Mouse (Mus musculus) lung, embryonic 16.5 days (tissue): Measurements from ENCODE around the gene Wnt9b. TPM values are rescaled to one million over a fixed set of nuclear protein-coding genes. Genes with fewer than 3 reads are reported as not detected.

Experiments
- ATAC-seq: fragments of 200-750 bp; cut with Nextera tagmentation; 2 replicates; pipeline ENCODE4 v1.8.0; 2017; ENCODE audit warnings: low read depth, mild to moderate bottlenecking, moderate library complexity
- H3K27ac ChIP-seq: fragments of 300-500 bp; sonication (generic); 2 replicates; pipeline ENCODE4 v1.5.1; 2014; ENCODE audit warnings: mild to moderate bottlenecking, control low read depth, low read length
- H3K27me3 ChIP-seq: fragments of 300-500 bp; sonication (generic); 2 replicates; pipeline ENCODE4 v1.6.1; 2014; ENCODE audit warnings: low read depth, low read length, mixed read lengths; ENCODE audit not compliant: control insufficient read depth, insufficient read depth
- H3K36me3 ChIP-seq: fragments of 300-500 bp; sonication (generic); 2 replicates; pipeline ENCODE4 v1.6.1; 2014; ENCODE audit warnings: low read length; ENCODE audit not compliant: control insufficient read depth, insufficient read depth
- H3K4me1 ChIP-seq: fragments of 300-500 bp; sonication (generic); replicated peaks from 2 replicates; pipeline ENCODE4 v1.6.1; 2014; ENCODE audit warnings: low read length, mixed read lengths; ENCODE audit not compliant: control insufficient read depth, insufficient read depth
- H3K4me2 ChIP-seq: fragments of 300-500 bp; sonication (generic); 2 replicates; pipeline ENCODE4 v1.6.1; 2014; ENCODE audit warnings: low read depth, low read length, control low read depth
- H3K4me3 ChIP-seq: fragments of 300-500 bp; sonication (generic); 2 replicates; pipeline ENCODE4 v1.5.1; 2014; ENCODE audit warnings: mild to moderate bottlenecking, low read length, control low read depth
- H3K9ac ChIP-seq: fragments of 300-500 bp; sonication (generic); 2 replicates; pipeline ENCODE4 v1.6.1; 2014; ENCODE audit warnings: low read length, control low read depth
- H3K9me3 ChIP-seq: fragments of 300-500 bp; sonication (generic); 2 replicates; pipeline ENCODE4 v1.6.1; 2016; ENCODE audit warnings: low read length; ENCODE audit not compliant: control insufficient read depth
- WGBS: fragments of 180-500 bp; shearing (Covaris S2); extraction: QIAGEN DNeasy Blood & Tissue Kit; methylation state at CpG from one replicate; pipeline ENCODE4 v1.1.7; 2014; 5-methylcytosine and 5-hydroxymethylcytosine counted together
- polyA plus RNA-seq: library from polyadenylated mRNA; unstranded; fragments of >200 nt; fragmentation: Nextera tagmentation; extraction: Ambion mirVana; gene quantifications from 2 replicates; pipeline ENCODE4 v1.2.1, GENCODE M21; 2015

Gene Wnt9b
- polyA plus RNA-seq = 0.10 TPM in 1 of 2 replicates, not detected in the other

DNA sequence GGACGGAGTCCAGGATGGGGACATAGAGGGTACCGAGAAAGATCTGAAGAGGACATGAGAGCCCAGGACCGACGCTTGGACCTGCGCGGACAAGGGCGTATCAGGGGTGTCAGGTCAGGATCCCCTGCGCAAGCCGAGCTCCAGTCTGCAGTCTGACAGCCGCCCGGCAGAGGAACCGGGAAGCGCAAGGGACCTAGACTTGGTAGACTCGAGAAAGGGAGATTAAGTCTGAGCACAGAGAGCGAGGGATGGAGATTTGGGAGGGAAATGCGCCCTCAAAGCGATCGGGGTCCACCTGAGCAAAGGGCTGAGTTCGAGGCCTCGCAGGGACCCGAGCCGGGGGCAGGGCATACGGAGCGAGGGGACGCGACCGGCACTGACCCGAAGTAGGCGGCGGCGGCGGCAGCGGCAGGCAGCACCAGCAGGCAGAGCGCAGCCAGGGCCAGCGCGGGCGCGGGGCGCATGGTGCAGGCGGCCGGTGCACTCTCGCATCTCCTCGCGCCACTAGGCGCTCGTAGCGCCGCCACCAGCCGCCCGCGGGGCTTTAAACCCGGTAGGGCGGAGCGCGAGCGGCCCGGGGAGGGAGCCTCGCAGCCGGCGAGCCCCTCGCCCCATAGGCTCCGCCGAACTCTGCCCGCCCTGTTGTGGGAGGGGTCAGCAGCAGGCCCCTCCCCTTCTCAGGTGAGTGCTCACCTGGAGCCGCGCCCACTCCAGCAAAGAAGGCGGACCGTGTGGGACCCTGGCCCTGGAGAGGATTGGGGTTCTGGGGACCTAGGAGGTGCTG is at the start of gene Wnt9b:
Wnt9b (minus strand) TSS at position 516 of the 784 bp plus-strand sequence.
- H3K36me3 ChIP-seq = no peaks in the 10 kb centered on the region
- no peak within 1 kb of the TSS for H3K27ac ChIP-seq
- H3K4me3 ChIP-seq = peak within 1 kb of the TSS; percentile 45
- WGBS = under 1% methylated on average over 56 of the region's 68 CpGs
- peaks cover 56% of the 10 kb centered on the region for H3K27me3 ChIP-seq
- no peaks in the 10 kb centered on the region for H3K9me3 ChIP-seq
- H3K4me1 ChIP-seq = peaks cover 3% of the 10 kb centered on the region; the same call in 1 of the 2 replicates
- peak within 1 kb of the TSS; percentile 73 for H3K4me2 ChIP-seq
- H3K9ac ChIP-seq = peak within 1 kb of the TSS; percentile 36; the same call in 1 of the 2 replicates
- peak; percentile 88 for ATAC-seq

DNA sequence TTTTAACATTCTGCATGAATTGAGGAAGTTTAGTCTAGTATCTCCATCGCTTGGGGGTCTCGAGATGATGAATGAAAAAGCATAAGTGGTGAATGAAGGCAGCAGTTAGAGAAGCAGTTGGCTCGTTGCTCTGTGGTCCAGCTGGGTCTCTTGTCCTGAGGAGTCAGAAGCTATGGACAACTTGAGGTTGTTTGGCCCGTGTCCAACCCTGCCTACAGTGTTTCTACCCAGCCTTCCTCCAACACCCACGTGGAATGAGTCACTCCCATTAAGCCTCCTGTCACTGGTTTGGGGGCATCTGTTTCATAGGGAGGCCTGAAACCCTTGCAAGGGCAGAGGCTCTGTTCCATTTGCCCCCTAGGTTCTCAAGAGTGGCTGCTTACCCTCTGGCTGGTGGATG is 40.3 kb upstream of the Wnt9b start:
- peaks cover 10% of the 10 kb centered on the region for H3K27me3 ChIP-seq

DNA sequence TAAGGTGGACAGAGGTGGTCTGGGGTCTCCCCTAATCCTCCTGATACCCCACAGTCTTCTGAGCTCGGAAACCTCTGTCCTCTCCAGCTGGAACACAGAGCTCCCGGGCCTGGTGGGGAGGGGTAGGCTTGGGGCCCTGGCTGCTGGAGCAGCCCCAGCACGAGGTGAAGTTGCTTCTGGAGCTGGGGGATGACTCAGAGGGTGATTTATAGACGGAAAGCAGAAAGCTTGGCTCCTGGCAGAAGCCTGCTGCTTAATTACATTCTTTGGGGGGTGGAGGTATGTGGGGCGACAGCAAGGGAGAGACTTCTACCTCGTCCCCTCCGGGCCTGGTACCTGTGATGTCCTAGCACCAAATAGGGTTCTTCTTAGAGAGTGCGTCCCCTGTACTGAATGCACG is 30.5 kb upstream of the Wnt9b start:
- 47% methylated on average over 9 of the region's 9 CpGs for WGBS
- Histone ChIP-seq H3K27ac (no peak overlapping the region), H3K27me3 (peaks cover 21% of the 10 kb centered on the region), H3K36me3 (no peaks in the 10 kb centered on the region), H3K4me2 (no peak overlapping the region), H3K9me3 (no peaks in the 10 kb centered on the region), H3K9ac (no peak overlapping the region), H3K4me3 (no peak overlapping the region), H3K4me1 (no peaks in the 10 kb centered on the region)
- ATAC-seq = no peak

More for the DNA sequence above, 40.3 kb upstream of the Wnt9b start:
- 47% methylated on average over 5 of the region's 5 CpGs for WGBS
- H3K9ac ChIP-seq = no peak overlapping the region
- no peak overlapping the region for H3K4me3 ChIP-seq
- no peaks in the 10 kb centered on the region for H3K4me1 ChIP-seq
- H3K4me2 ChIP-seq = no peak overlapping the region
- H3K27ac ChIP-seq = no peak overlapping the region
- no peak for ATAC-seq
- no peaks in the 10 kb centered on the region for H3K36me3 ChIP-seq
- no peaks in the 10 kb centered on the region for H3K9me3 ChIP-seq

DNA sequence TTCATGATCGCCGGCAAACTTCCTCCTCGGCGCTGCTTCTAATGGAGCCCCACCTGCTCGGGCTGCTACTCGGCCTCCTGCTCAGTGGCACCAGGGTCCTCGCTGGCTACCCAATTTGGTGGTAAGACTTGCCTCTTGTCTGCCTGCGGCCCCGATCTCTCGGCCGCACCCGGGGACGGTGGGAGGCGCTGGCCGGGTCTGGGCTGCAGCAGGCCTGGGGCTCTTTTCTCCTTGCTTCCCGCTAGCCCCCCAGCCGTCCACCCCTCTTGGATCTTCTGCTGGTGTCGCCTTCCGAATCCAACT is 24.6 kb upstream of the Wnt9b start:
- peak overlapping the region; percentile 28 for H3K4me3 ChIP-seq
- H3K36me3 ChIP-seq = no peaks in the 10 kb centered on the region
- peak overlapping the region; percentile 46 for H3K4me2 ChIP-seq
- peaks cover 77% of the 10 kb centered on the region for H3K27me3 ChIP-seq
- no peak overlapping the region for H3K9ac ChIP-seq
- H3K4me1 ChIP-seq = peaks cover 8% of the 10 kb centered on the region; the same call in 1 of the 2 replicates
- no peaks in the 10 kb centered on the region for H3K9me3 ChIP-seq
- ATAC-seq = no peak
- under 1% methylated on average over 19 of the region's 19 CpGs for WGBS
- no peak overlapping the region for H3K27ac ChIP-seq

DNA sequence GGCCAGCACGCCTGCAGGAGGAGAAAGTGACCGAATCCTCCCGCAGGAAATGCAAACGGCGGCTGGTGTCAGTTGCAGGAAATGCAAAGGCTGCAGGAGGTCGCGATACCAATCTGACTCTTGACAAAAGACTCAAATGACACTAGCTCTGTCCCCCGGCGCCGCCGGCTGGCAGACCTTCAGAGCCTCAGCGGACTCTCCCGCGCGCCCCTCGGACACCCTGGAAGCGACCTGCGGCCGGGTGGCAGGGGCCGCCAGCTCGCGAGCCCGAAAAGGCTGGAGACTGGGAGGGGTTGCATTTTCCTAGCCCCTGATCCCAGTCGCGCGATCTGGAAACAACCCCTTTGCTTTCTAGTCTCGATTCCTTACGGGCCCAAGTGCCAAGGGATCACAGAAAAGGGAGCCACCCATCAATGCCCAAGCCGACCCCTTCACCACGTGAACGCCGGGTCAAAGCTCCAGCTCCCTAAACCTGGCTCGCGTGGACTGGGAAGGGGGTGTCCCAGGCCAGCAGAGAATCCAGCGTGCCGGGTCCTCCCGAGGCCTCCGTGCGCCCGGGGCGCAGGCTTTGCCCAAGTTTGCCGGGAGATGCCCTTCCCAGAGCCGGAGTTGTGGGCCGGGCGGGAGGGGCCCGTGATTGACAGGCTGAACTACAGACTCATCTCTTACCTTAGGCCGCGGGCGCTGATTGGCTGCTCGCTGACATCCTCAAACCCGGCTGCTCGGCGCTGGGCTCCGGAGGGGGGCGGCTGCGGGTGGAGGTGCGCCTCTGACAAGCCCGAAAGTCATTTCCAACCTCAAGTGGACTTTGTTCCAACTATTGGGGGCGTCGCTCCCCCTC is 24.0 kb upstream of the Wnt9b start, which contains the start of gene Wnt3:
Wnt3 (plus strand) TSS at position 764 of the 841 bp plus-strand sequence.
- no peak for ATAC-seq
- H3K4me2 ChIP-seq = peak within 1 kb of the TSS; percentile 46
- peak within 1 kb of the TSS; percentile 28 for H3K4me3 ChIP-seq
- H3K4me1 ChIP-seq = peaks cover 8% of the 10 kb centered on the region; the same call in 1 of the 2 replicates
- no peaks in the 10 kb centered on the region for H3K9me3 ChIP-seq
- H3K36me3 ChIP-seq = no peaks in the 10 kb centered on the region
- H3K9ac ChIP-seq = no peak within 1 kb of the TSS
- WGBS = under 1% methylated on average over 56 of the region's 60 CpGs
- no peak within 1 kb of the TSS for H3K27ac ChIP-seq
- H3K27me3 ChIP-seq = peaks cover 81% of the 10 kb centered on the region

DNA sequence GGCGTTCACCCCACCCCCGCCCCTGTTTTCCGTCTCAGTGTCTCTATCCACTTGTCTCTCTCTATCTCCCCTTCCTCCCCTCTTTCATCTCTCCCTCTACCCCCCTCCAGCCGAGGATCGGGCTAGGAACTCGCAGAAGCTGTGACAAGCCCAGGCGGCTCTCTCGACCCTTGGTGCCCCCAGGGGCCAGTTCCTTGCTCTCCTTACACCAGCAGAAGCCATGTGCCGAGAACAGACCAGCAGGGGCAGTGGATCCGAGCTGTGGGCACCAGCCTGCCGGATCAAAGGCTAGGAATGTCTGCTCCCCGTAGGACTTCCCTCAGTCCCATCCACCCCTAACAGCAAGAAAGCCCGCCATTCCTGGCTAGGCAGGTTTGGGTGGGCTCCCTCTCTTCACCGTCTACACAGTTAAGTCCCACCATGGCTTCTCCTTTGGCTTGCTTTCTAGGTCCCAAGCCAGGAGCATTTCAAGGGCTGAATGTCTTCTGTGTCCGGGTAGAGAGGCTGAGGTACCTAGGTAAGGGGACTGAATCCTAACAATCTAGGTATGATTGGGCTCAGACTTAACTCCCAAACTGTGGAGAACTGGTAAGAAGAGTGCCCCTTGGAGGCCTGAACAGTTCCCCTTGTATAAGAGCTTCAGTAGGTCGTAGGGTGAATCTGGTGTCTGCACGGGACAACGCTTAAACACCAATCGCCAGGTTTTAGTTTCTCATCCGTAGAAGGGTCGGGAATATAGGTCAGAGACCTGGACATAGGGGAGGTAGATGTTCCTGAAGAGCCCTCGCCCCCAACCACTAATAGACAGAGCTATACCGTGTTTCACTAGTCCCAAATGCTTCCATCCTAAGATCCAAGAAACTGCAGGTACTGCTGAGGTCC is 23.1 kb upstream of the Wnt9b start:
- no peak overlapping the region for H3K27ac ChIP-seq
- no peaks in the 10 kb centered on the region for H3K36me3 ChIP-seq
- peaks cover 82% of the 10 kb centered on the region for H3K27me3 ChIP-seq
- peak overlapping the region; percentile 28; the same call in 1 of the 2 replicates for H3K4me3 ChIP-seq
- H3K9ac ChIP-seq = no peak overlapping the region
- H3K4me2 ChIP-seq = peak overlapping the region; percentile 46; the same call in 1 of the 2 replicates
- H3K9me3 ChIP-seq = no peaks in the 10 kb centered on the region
- peaks cover 8% of the 10 kb centered on the region; the same call in 1 of the 2 replicates for H3K4me1 ChIP-seq
- no peak for ATAC-seq
- WGBS = 1% methylated on average over 23 of the region's 23 CpGs

DNA sequence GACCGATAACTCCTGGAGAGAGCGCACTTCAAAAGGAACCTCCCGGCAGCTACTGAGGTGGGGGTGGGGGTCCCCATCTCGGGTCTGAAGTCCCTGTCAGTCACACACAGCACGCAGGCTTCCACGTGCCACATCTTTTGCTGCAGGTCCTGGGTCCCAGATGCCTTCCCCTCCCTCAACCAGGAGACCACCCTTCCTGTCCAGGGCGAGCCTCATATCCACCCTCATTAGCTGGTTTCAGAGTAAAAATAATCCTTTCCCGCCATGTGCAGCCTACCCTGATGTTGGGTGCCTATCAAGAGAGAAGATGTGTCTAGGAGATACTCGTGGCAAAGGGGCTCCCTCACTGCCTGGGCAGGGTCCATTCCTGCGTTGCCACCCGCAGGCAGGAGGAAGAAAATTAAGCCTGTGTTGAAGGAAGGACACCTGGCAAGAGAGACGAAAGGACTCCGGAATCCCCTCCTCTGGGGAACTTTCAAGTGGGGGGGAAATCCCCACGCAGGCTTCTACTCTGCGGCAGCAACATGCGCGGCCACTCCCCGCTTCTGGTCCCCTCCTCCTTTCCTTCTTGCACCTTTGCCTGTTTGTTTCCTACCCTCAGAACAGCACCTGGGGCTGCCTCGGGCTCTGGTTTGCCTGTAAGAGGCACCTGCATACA is 21.7 kb upstream of the Wnt9b start:
- no peak overlapping the region for H3K4me2 ChIP-seq
- H3K9me3 ChIP-seq = no peaks in the 10 kb centered on the region
- no peak overlapping the region for H3K27ac ChIP-seq
- no peak overlapping the region for H3K4me3 ChIP-seq
- no peak overlapping the region for H3K9ac ChIP-seq
- WGBS = 3% methylated on average over 19 of the region's 19 CpGs
- H3K36me3 ChIP-seq = no peaks in the 10 kb centered on the region
- peaks cover 8% of the 10 kb centered on the region; the same call in 1 of the 2 replicates for H3K4me1 ChIP-seq
- H3K27me3 ChIP-seq = peaks cover 73% of the 10 kb centered on the region
- no peak for ATAC-seq

DNA sequence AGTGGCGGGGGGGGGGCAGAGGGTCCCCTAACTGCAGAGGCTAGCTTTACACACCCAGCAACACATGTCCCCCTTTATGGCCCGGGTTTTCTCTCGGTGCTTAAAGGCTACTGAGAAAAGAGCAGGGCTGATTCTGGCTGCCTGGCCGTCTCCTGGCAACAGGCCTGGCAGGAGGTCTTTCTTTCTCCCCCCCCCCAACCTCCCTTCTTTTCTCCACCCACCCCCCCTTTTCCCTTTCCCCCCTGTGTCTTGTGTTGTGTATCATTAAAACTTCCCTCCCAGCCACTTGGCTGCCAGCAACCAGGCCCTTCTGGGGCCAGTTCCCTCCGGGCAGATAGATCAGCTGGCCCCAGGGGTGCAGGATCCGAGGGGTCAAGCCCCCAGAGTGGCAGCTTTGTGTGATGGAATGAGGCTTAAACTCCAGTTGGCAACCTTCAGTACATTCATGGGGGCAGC is 16.0 kb upstream of the Wnt9b start:
- no peaks in the 10 kb centered on the region for H3K36me3 ChIP-seq
- H3K9me3 ChIP-seq = no peaks in the 10 kb centered on the region
- no peak overlapping the region for H3K9ac ChIP-seq
- no peaks in the 10 kb centered on the region for H3K4me1 ChIP-seq
- no peak for ATAC-seq
- 18% methylated on average over 6 of the region's 6 CpGs for WGBS
- H3K4me3 ChIP-seq = no peak overlapping the region
- peaks cover 16% of the 10 kb centered on the region for H3K27me3 ChIP-seq
- no peak overlapping the region for H3K27ac ChIP-seq
- no peak overlapping the region for H3K4me2 ChIP-seq
